Mouse (Mus musculus) testis, adult 2 months (tissue): ENCODE data around the gene B4galnt4.

Experiments
- CTCF ChIP-seq: fragments of 200-500 bp; IDR thresholded peaks from 2 replicates; pipeline ENCODE4 v1.5.1; 2012; ENCODE audit warnings: low read depth, mild to moderate bottlenecking, inconsistent platforms, low read length, moderate library complexity; ENCODE audit not compliant: control insufficient read depth, insufficient read depth, insufficient replicate concordance
- POLR2A ChIP-seq: fragments of 200-500 bp; IDR thresholded peaks from 2 replicates; pipeline ENCODE4 v1.6.1; 2012; ENCODE audit warnings: low read depth, mild to moderate bottlenecking, inconsistent platforms, low read length, moderate library complexity; ENCODE audit not compliant: control insufficient read depth

GRCm38 (mm10) chr7:141019028-141019427 is 41.9 kb upstream of the B4galnt4 start:
- TF ChIP-seq CTCF (no peak), POLR2A (no peak)
